Mouse (Mus musculus) spleen, postnatal 4 days (tissue): Measurements from ENCODE around the gene Fam25c.
"Not testable (repeated sequence)": the region's sequence is repeated elsewhere in the genome, so short reads cannot be mapped to it uniquely, and the experiment has no call there.

Experiments used
- DNase-seq, 2 experiments: peaks; one replicate each; pipeline ENCODE4 v3.0.0; 2022; ENCODE audit warnings: low spot score in 2 of 2

Fam25c gene

DNA sequence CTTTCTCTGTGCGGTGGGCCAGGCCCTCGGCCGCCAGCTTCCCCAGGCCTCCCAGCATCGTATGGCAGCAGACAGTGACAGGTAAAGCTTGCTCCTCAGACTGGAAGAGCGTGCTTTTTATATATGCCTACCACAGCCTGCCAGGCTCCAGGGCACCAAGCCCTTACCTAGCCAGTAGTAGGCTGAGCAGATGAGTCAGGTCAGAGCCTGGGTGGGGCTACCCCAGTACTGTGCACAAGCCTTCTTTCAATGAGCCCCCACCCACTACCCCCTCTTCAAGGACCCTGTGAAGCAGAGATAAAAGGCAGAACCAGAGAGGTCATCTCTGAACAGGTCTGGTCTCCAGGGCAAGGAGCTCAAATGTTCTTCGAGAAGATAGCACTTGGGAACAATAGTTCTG lies at the start of gene Fam25c:
Gene Fam25c, minus strand, starts transcription at position 133 of the 400 bp plus-strand sequence.
- DNase-seq, result no peak

DNA sequence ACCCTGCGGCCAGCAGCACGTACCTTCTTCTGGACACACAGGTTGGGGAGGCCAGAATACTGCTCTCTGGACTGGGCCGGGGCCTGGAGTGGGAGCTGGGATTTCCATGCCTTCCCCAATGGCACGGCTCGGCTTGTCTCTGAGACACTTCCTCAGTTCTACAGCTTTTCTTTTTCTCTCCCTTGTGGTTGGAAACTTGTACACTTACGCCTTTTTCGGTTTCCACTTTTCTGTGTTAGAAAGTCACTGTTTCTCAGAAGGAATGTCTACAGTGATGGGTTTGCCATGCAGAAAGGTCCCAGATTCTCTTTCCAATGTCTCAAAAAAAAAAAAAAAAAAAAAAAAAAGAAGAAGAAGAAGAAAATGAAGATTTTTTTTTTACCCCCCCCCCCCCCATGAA lies 48.2 kb upstream of the Fam25c start:
- no peak for DNase-seq

DNA sequence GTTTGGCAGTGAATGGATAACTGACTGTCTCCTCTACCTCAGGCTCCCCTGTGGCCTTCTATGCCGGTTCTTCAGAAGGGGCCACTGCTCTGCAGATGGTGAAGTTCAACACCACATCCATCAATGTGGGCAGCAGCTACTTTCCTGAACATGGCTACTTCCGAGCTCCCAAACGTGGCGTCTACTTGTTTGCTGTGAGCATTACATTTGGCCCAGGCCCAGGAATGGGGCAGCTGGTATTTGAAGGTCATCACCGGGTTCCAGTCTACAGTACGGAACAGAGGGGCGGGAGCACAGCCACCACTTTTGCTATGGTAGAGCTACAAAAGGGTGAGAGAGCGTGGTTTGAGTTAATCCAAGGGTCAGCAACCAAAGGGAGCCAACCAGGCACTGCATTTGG lies 47.6 kb upstream of the Fam25c start:
- no peak for DNase-seq

DNA sequence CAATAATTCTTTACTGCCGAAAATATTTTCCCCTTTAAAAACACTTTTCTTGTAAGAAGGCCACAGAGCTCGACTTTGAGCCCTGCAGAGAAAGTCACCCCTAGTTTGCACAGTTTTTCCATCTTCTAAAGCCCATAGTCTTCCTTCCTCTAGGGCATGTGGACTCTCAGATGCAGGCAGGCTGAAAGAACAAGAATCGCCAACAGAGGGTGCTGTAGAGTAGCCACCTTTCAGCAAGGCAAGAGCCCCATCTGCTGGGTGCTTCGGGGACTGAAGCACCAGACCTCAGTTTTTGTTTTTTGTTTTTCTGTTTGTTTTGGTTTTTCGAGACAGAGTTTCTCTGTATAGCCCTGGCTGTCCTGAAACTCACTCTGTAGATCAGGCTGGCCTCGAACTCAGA lies 45.9 kb upstream of the Fam25c start:
- peak; percentile 70 to 87 for DNase-seq

DNA sequence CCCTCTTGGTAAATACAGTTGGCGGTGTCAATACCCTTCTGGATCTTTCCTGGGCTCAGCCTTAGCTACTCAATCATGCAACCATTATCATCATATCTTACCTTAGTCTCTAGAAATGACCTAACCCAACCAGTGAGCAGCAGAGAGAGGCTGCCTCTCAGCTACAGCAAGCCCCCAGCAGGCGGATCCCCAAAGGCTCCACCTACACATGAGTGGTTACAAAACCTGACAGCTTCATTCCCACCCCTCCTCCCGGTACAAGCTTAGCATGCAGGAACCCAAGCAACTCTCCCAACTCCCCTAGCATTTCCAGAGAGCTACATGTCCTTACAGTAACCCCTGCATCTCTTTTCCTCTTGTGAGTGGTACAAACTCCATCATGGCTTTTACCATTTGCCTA lies 44.8 kb upstream of the Fam25c start:
- DNase-seq, result no peak

DNA sequence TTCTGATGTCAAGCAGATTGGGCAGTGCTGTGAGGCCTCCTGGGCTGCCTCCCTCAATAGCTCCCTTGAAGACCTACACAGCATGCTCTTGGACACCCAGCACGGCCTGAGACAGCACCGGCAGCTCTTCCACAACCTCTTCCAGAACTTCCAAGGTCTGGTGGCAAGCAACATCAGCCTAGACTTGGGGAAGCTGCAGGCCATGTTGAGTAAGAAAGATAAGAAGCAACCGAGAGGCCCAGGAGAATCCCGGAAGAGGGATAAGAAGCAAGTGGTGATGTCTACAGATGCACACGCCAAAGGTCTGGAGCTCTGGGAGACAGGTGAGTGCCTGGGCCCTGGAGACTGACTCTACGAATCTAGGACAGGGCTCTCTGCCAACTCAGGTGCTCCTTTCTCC lies 44.1 kb upstream of the Fam25c start:
- DNase-seq, result no peak

DNA sequence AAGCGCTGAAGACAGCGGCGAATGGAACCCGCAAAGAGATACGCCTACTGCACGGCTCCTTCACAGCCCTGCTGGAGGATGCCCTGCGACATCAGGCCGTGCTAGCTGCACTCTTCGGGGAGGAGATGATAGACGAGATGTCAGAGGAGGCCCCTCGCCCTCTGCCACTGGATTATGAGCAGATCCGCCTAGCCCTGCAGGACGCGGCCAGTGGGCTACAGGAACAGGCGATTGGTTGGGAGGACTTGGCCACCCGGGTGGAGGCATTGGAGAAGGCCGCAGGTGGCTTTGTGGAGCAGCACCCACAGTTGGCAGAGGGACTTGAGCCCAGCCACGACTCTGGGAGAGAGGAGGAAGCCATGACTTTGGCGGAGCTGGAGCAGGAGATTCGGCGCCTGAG lies 43.7 kb upstream of the Fam25c start:
- DNase-seq, result no peak

DNA sequence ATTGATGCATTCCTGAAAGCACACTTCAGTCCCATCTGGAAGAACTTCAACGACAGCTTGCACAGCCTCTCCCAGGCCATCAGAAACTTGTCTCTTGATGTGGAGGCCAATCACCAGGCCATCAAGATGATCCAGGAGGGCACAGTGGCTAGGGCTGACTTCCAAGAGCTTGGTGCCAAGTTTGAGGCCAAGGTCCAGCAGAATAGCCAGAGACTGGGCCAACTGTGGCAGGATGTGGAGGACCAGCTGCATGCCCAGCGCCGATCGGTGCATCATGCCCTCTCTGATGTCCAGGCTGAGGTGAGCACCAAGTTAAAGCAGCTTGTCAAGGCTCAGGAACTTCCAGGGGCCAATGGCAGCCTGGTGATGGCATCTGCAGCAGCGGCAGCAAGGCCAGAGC lies 42.6 kb upstream of the Fam25c start:
- DNase-seq, result no peak

DNA sequence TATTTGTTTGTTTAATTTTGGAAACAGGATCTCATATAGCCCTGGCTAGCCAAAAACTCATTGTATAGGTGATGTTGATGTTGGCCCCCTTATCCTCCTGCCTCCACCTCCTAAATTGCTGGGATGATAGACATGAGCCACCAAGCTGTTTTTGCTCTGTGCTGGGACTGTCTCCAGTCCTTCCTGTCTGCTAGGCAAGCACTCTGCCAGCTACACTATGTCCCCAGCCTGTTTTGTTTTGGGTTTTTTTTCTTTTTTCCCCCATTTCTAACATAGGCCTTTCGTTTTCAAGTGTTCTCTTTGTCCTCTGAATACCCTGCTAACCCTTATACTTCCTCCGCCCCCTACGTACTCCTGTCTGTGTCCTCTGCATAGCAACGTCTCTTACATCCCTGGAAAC lies 38.1 kb upstream of the Fam25c start:
- DNase-seq, result no peak

DNA sequence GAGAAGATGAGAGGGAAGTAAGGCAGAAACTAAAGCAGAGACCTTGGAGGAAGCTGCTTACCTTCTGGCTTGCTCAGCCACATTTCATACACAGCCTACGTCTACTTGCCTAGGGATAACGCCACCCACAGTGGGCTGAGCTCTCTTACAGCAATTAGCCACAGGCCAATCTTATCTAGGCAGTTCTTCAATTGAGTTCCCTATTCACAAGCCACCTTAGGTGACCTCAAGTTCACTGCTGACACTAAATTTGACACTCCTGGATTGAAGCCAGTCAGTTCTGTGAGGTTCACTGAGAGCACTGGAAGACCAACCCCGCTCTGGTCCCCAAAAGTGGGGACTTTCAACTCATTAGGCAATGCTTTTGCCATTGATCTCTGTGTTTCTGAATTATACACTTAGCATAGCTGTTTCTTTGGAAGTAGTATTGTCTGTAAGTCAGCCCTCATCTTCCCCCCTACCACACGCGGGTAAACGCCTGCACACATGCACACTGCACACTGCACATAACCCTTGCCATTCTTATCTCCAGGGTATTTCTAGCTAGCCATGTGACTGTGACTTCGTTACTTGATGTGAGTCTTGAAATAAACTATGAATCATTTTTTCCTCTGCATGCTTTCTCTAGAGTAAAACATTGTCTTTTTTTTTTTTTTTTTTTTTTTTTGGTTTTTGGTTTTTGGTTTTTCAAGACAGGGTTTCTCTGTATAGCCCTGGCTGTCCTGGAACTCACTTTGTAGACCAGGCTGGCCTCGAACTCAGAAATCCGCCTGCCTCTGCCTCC lies 27.9 kb upstream of the Fam25c start:
- DNase-seq, result no peak

DNA sequence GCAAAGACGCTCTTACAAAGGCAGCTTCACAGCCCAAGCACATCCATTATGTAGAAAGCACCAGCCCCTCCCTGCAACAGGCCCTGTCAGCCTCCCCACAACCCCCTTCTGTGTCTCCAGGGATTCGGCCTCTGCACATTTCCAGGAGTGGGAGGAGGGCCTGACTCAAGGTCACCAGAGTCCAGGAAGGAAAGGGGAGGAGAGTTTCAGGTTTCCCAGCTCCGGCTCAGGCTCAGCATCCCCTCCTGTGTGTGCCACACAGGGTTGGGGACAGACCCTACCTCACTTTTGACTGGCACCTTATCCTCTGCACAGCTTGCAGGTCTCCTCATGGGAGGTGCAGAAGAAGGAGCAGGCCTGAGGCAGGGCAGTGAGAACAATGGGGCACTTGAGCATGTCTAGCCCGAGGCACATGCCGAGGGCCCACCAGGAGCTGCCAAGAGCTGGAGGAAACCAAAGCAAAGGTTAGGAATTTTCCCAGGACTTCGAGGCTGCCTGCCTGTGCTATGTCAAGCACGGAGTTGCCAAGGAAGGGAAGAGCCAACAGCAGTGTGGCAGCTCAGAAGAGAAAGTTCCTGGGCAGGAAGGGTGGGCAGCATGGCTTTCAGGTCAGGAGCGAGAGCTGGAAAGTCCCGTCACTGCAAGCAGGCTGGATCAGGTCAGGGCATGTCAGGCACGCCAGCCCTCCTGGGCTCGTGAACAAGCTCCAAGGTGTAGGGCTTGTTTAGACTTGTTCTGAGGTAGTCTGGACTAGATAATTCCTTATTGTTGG lies 23.5 kb upstream of the Fam25c start:
- no peak for DNase-seq

DNA sequence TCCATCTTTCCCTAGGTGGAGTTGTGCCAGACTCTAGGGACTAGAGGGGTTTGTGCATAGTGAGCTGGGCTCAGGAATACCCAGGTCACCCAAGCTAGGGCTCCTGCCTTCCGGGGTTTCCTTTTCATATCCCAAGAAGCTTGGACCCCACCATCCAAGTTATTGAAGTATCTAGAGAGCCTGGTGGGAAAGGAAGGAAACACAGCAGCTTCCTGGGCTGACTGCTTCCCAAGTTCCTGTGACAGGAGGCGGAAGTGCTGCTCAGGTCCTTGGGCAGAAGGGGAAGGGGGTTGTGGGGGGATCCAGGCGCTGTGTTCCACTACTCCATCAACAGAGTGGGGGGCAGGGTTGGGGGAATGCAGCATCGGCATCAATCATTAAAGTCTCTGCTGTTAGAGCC lies 21.9 kb upstream of the Fam25c start:
- no peak for DNase-seq

DNA sequence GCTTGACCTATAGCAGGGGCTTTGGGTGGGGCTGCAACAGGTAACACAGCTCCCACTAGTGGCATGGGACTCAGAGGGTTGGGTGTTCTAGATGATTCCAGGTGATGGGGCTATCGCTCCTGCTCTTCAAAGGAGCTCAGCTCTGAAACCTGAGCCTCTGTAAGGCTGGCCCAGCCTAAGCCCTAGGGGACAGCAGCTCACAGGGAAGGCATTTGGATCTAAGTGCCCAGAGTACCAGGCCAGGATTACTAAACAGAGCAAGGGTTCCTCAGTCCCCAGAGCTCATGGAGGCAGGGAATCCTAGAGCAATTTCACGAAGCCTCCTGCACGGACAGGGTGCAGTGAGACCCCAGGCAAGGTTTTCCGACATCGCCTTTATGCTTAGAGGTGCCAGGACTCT lies 20.7 kb upstream of the Fam25c start:
- no peak for DNase-seq

DNA sequence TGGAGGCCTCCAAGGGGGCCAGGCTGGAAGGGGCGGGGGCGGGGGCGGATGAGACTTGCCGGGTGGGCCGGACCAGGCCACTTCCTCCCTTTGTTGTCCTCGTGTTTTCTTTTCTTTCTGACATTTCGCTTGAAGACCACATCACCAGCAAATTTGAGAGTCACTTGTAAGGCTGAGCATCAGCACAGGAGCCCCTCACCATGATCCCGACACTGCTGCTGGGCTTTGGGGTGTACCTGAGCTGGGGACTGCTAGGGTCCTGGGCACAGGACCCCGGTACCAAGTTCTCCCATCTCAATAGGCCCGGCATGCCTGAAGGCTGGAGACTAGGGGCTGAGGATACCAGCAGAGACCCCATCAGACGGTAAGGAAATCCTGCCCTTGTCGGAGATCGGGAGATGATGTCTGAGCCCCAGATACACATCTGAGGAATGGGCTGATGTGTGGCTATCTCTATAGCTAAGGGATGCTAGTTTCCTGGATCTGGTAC lies 20.2 kb upstream of the Fam25c start, which contains the start of gene Mmrn2:
Gene Mmrn2, plus strand, starts transcription at position 51 of the 490 bp plus-strand sequence.
- no peak for DNase-seq

DNA sequence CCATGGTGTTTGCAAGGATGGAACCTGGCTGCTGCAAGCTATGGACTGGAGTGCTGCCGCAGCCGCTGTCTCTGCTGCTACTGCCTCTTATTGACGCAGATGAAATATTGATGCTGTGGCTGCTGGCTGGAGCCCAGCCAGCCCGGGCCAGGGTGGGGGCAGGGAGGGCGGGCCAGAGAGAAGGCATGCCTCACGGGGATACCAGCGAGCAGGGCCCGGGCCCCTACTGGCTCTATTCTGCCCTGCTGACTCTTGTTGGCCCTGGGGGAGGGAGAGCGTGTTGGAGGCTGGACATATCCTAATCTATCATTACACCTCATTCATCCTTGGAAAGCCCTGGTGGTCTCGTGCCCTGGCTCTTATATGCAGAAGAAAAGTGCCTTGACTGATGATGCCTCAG lies 19.3 kb upstream of the Fam25c start, which contains the start of gene Sncg:
Gene Sncg, minus strand, starts transcription at position 213 of the 400 bp plus-strand sequence.
- DNase-seq, result no peak

DNA sequence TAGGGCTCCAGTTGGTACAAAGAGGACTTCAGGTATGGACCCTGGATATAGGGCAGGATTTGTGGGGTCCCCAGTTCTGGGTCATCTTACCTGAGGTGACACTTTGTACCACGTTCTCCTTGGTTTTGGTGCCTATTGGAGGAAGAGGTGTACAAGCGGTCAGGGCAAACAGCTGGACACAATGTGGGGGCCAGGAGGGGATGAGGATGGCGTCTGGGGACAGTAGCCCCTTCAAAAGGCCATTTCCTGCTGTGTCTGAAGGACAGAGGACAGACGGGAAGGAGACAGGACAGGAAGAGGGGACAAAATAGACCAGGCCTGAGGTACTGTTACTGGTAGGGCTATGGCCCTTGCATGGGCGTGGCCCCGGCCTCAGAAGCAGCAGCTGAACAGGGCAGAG lies 18.3 kb upstream of the Fam25c start:
- DNase-seq, result no peak

DNA sequence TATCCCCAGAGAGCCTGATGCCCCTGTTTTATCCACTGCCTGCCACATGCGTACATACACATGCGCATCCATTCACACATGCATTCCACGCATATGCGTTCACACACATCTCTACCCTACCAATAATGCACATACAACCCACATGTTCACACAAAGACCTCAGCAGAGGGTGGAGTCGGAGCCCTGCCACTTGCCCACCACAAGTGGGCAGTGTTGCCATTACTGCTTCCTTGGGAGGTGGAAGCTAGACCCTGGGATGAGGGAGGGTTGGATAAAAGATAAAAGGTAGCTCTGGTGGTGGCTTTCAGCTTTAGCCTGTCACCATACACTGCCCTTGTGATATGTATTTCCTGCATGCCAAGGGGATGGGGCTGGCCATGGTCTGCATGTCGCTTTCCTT lies 17.4 kb upstream of the Fam25c start:
- DNase-seq, result peak in 1 of 2 experiments; percentile 27

DNA sequence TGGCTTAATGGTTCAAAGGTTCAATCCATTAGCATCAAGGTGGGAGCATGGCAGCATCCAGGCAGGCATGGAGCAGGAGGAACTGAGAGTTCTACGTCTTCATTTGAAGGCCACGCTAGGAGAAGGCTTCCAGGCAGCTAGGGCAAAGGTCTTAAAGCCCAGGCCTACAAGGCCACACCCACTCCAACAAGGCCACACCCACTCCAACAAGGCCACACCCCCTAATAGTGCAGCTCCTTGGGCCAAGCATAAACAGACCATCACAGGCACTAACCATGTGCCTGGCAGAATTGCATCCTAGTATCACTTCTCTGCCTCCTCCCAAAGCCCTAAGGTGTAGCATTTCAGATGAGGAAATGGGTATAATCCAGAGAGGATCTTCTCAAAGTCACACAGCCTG lies 16.5 kb upstream of the Fam25c start:
- no peak for DNase-seq

DNA sequence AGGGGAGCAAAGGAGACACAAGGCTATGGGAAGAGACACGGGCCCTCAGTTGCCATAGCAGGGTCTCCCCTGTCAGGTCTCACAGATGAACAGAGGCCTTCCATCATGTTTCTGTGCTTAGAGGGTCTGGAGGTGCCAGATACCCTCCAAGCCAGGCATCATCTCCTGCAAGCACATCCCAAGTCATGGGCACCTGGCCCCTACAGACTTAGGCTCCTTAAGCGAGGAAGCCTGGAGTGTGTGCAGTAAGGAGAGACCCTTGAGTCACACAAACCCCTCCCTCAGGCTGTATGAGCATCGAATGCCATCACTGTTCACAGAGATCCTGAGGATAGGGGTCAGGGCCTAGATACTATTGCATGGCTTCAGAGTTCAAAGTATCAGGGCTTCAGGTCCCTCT lies 15.7 kb upstream of the Fam25c start:
- no peak for DNase-seq

DNA sequence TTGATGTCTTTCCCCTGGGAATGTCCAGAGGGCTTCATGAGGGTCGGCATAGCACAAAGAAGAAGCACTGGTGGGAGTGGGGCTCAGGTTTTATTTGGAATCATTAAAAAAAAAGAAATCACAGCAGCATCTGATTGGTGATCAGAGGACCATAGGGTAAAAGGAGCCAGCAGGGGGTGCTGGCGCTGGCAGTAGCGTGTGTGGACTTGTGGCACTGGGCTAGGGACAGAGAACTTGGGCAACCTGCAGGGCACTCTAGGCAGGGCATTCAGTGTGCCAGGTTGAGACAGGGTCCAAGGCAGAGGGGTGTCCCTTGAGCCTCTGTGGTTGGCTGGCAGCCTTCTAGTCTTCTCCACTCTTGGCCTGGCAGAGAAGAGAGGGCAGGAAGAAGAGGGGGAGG lies 15.0 kb upstream of the Fam25c start:
- DNase-seq, result no peak

DNA sequence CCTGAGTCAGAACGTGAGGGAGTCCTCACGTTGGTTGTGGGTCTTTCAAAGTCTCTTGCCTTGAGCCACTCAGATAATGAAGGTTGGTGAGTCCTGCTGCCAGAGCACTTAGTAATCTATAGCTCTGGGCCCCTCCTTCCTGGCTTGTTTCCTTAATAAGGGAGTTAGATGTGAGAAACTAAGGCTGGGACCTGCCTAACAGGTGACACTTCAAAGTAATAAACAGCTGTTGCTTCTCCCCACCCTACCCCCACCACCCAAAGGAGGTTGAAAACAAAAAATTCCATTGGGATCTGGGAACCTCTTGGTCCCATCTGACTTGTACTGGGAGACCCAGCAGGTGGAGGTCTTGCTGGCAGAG lies 9.9 kb upstream of the Fam25c start:
- DNase-seq, result no peak

DNA sequence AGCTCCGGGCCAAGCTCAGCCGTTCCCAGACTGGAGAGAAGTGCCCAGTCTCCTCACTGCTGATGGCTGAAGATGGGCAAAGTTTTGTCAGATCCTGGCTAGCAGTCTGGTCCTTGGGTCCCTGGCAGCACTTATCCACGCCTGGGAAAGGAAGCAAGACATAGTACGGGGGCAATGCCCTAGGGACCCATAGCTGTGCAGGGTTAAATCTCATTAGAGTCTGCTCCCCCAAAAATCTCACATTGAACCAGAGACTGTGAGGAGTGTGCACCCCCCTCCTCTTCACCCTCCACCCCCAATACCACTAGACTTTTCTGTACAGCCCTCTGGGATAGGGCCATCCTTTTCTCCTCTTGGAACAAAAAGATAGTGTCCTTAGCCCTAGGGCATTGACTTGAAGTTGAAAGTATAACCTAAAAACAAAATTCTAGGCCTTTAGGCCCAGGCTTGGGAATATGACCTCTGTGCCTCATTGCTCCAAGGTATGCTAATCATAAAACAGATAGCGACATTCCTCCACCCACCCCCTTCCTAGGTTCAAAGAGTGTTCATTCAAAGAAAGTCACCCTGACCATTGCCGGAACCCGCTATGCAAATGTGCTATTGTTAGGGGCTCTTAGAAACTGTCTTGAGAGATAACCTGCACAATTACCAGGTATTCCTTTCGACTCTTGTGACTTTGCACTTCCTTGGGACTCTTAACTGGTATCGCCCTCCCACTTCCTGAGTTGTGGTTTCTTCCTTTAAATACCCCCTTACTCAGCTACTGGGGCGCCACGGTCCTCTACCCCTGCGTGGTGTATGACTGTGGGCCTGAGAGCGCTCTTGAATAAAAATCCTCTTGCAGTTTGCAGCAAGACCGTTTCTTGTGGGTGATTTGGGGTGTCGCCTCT lies 9.3 kb upstream of the Fam25c start:
- not testable (repeated sequence) for DNase-seq
